Mouse (Mus musculus) neural tube, embryonic 13.5 days (tissue): ENCODE results near the gene Slc23a2. TPM values are rescaled to one million over a fixed set of nuclear protein-coding genes. Genes with fewer than 3 reads are reported as not detected.

Source experiments
- ATAC-seq: fragments of 200-750 bp; cut with Nextera tagmentation; 2 replicates; pipeline ENCODE4 v1.8.0; 2017; ENCODE audit warnings: low read depth, mild to moderate bottlenecking, moderate TSS enrichment, moderate library complexity
- H3K27ac ChIP-seq: fragments of 300-500 bp; sonication (generic); replicated peaks from 2 replicates; pipeline ENCODE4 v1.5.1; 2015; ENCODE audit warnings: moderate library complexity, mild to moderate bottlenecking, inconsistent platforms
- H3K27me3 ChIP-seq: fragments of 300-500 bp; sonication (generic); 2 replicates; pipeline ENCODE4 v1.6.1; 2015; ENCODE audit warnings: mild to moderate bottlenecking, inconsistent platforms
- H3K36me3 ChIP-seq: fragments of 300-500 bp; sonication (generic); 2 replicates; pipeline ENCODE4 v1.6.1; 2015; ENCODE audit warnings: mild to moderate bottlenecking, inconsistent platforms
- H3K4me1 ChIP-seq: fragments of 300-500 bp; sonication (generic); replicated peaks from 2 replicates; pipeline ENCODE4 v1.6.1; 2015; ENCODE audit warnings: inconsistent platforms
- H3K4me2 ChIP-seq: fragments of 300-500 bp; sonication (generic); 2 replicates; pipeline ENCODE4 v1.6.1; 2015; ENCODE audit warnings: inconsistent platforms, mild to moderate bottlenecking, moderate library complexity
- H3K4me3 ChIP-seq: fragments of 300-500 bp; sonication (generic); 2 replicates; pipeline ENCODE4 v1.5.1; 2015; ENCODE audit warnings: mild to moderate bottlenecking, inconsistent platforms
- H3K9ac ChIP-seq: fragments of 300-500 bp; sonication (generic); 2 replicates; pipeline ENCODE4 v1.6.1; 2015; ENCODE audit warnings: moderate library complexity, mild to moderate bottlenecking, inconsistent platforms
- H3K9me3 ChIP-seq: fragments of 300-500 bp; sonication (generic); 2 replicates; pipeline ENCODE4 v1.6.1; 2016; ENCODE audit warnings: inconsistent platforms
- WGBS: fragments of 180-500 bp; shearing (Covaris S2); methylation state at CpG from one replicate; pipeline ENCODE4 v1.1.7; 2015; 5-methylcytosine and 5-hydroxymethylcytosine counted together
- polyA plus RNA-seq: library from polyadenylated mRNA; unstranded; fragments of >200 nt; fragmentation: Nextera tagmentation; extraction: Ambion mirVana; gene quantifications from 2 replicates; pipeline ENCODE4 v1.2.1, GENCODE M21; 2015

Slc23a2 gene
- polyA plus RNA-seq, 1 experiment from 2014 or later: 23.8 TPM

DNA sequence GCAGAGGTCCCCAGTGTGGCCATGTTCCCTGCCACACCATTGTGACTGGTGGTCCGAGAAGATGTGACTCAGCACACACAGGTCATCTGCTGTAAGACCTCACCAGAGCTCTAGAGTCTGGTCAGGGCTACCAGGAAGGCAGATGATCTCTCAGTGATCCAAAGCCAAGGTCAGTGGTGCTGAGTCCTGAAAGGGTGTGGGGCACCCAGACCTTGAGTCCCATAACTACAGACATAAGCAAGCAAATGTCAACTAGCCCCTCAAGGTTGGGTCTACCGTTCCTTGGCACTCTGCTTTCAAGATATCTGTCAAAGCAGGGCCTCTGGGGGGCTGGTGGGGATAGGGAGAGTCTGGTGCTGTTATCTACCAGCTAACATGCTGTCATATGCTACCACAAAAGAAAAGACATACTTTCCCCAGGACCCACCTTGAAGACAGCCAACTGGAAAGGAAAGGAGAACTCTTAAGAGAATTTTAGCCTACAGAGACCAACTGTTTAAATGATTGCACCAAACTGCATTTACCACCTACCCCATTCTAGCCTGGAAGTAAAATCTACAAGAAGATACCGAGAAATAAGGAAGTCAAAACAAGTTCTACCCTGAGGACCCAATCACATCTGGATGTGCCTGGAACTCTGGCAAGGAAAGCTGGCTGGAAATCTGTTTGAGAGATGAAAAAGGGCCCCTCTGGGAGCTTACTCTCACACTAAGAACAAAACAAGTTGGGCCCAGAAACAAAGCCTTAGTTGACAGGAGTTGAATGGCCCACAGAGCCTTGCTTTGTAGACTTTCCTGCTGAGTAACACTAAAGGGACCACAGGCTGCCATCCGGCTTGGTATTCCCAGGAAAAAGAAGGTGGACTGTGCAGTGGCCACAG, 110.1 kb downstream of the Slc23a2 start:
- ATAC-seq: no peak
- H3K4me1 ChIP-seq: peaks cover 17% of the 10 kb centered on the region
- H3K27ac ChIP-seq: peak overlapping the region; percentile 33; the same call in 1 of the 2 replicates
- no peaks in the 10 kb centered on the region for H3K36me3 ChIP-seq
- H3K9ac ChIP-seq: no peak overlapping the region
- H3K4me3 ChIP-seq: no peak overlapping the region
- no peaks in the 10 kb centered on the region for H3K9me3 ChIP-seq
- no peaks in the 10 kb centered on the region for H3K27me3 ChIP-seq
- WGBS: 61% methylated on average over 4 of the region's 4 CpGs
- no peak overlapping the region for H3K4me2 ChIP-seq

DNA sequence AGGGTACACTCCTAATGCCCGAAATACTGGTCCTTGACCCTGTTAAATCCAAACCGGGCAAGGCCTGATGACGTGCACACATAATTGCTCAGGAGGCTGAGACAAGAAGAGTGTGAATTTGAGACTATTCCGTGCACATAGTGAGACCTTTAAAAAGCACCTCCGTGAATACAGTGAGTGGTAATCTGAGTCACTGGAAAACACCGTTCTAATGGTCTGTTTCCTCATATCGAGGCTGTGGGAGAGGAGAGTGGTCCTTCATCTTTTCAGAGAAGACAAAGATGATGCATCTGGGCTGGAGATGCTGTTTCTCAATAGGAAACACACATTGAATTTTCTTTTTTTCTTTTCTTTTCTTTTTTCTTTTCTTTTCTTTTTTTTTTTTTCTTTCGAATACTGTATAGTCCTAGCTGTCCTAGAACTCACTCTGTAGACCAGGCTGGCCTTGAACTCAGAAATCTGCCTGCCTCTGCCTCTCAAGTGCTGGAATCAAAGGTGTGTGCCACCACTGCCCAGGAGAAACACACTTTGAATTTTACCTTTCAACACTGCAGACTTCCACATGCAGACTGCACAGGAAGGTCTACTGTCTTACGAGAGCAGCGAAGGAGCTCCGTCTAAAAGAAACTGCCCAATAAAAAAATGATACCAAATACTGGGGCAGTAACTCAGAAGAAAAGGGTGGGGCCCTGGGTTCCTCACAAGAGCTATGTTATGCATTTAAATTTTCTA, 113.4 kb downstream of the Slc23a2 start:
- Histone ChIP-seq H3K9ac (peak overlapping the region; percentile 85), H3K4me1 (peaks cover 45% of the 10 kb centered on the region), H3K9me3 (no peaks in the 10 kb centered on the region), H3K27ac (peak overlapping the region; percentile 95), H3K4me2 (peak overlapping the region; percentile 91), H3K27me3 (no peaks in the 10 kb centered on the region), H3K4me3 (no peak overlapping the region), H3K36me3 (no peaks in the 10 kb centered on the region)
- ATAC-seq: no peak
- 67% methylated on average over 11 of the region's 11 CpGs for WGBS

DNA sequence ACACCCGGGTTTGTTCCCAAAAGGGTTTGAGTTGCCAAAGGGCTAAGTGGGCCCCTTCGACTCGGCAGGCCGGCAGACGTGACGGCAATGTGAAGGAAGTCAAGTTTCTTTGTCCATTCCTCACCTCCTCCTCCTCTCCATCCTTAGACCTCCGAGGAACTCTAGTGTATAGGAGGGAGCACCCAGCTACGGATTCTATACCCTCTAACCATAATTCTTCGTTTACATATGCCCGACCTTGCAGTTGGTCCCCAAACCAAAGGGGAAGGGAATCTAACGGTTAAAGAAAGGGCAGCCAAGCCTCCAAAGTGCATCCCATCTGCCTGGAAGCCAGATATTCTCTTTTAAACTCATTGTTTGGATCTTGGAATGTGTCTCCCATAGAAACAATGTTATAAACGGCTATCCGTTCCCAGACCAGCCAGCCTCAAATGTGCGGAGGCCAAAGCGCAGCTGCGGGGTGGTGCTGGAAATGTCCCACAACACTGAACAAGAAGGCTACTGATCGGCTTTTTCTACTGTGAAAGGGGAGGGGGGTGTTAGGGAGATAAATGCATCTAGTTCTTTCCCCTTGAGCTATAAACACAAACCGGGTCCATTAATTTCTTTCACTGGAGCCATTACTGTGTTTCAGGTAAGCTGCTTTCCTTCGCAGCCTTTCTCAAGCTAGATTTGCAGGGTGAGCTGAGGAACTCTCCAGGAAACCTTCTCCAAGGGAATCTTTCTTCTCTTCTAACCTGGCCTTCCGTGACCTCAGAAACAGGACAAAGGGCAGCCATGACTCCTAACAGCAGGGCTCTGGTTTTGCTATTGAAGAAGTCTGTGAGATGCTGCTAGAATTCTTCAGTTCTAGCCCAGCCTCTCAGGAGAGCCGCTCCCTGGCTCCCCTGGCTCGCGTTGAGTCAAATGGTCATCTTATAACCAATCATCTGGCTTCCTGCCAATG, 114.2 kb downstream of the Slc23a2 start:
- ATAC-seq: peak; percentile 34
- no peaks in the 10 kb centered on the region for H3K27me3 ChIP-seq
- H3K4me1 ChIP-seq: peaks cover 48% of the 10 kb centered on the region
- H3K9ac ChIP-seq: peak overlapping the region; percentile 85
- peak overlapping the region; percentile 95 for H3K27ac ChIP-seq
- H3K4me3 ChIP-seq: peak overlapping the region; percentile 71
- WGBS: 3% methylated on average over 23 of the region's 23 CpGs
- peak overlapping the region; percentile 91 for H3K4me2 ChIP-seq
- H3K36me3 ChIP-seq: no peaks in the 10 kb centered on the region
- no peaks in the 10 kb centered on the region for H3K9me3 ChIP-seq

- Histone ChIP-seq H3K27me3 (no peaks in the 10 kb centered on the region), H3K4me3 (peak within 1 kb of the TSS; percentile 71), H3K9ac (peak within 1 kb of the TSS; percentile 85), H3K9me3 (no peaks in the 10 kb centered on the region), H3K36me3 (no peaks in the 10 kb centered on the region), H3K27ac (peak within 1 kb of the TSS; percentile 95), H3K4me1 (peaks cover 55% of the 10 kb centered on the region), H3K4me2 (peak within 1 kb of the TSS; percentile 91)
- ATAC-seq: peak; percentile 93
- whole genome bisulfite sequencing: under 1% methylated on average over 41 of the region's 48 CpGs
Observed at GRCm38 (mm10) chr2:132029646-132030417, 115.1 kb downstream of the Slc23a2 start, which contains the start of gene Rassf2. Rassf2 (minus strand) TSS chr2:132030258.

DNA sequence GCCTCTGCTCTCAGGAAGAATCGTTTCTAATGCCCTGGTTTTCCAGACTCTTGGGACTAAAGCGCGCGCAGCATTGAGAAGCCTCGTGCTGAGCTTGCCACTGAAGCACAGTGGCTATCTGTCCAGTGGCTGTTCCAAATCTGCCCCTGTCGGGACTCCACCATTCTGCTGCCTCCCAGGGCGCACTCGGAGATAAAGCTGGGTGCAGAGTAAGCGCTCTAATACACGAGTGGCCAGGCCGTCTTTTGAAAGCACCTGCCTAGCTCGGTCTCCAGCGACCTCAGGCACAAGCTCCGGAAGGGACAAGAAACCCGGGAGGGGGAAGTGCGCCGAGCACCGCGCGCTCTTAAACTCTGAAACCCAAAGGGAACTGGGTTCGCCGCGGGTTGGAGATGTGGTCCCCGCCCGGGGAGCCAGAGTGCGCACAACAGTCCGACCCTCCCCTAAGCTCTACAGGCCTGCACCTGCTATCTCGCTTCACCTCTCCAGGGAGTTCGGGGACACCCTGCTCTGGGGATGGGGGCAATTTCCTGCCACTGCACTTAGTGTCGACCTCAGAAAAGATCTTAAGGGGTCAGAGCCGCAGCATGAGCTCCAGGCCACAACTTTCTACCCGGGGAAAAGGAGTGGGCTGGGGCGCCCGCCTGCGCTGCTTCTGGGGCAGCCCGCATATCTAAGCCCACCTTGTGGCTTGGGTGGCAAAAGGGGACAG, 115.9 kb downstream of the Slc23a2 start:
- peaks cover 57% of the 10 kb centered on the region for H3K4me1 ChIP-seq

GRCm38 (mm10) chr2:132028107-132028506, 116.8 kb downstream of the Slc23a2 start:
- Histone ChIP-seq H3K27me3 (no peaks in the 10 kb centered on the region), H3K9me3 (no peaks in the 10 kb centered on the region), H3K4me3 (peak overlapping the region; percentile 71), H3K27ac (peak overlapping the region; percentile 95), H3K4me1 (peaks cover 57% of the 10 kb centered on the region), H3K4me2 (peak overlapping the region; percentile 91), H3K36me3 (no peaks in the 10 kb centered on the region), H3K9ac (peak overlapping the region; percentile 85)
- 38% methylated on average over 5 of the region's 5 CpGs for WGBS
- ATAC-seq: no peak

More for the DNA sequence above, 115.9 kb downstream of the Slc23a2 start:
- Histone ChIP-seq H3K4me2 (peak overlapping the region; percentile 91), H3K36me3 (no peaks in the 10 kb centered on the region), H3K9ac (peak overlapping the region; percentile 85), H3K4me3 (peak overlapping the region; percentile 71), H3K9me3 (no peaks in the 10 kb centered on the region), H3K27me3 (no peaks in the 10 kb centered on the region), H3K27ac (peak overlapping the region; percentile 95)
- peak; percentile 47 for ATAC-seq
- 0% methylated on average over 36 of the region's 36 CpGs for WGBS

- no peaks in the 10 kb centered on the region for H3K36me3 ChIP-seq
- no peak overlapping the region for H3K4me3 ChIP-seq
- H3K9ac ChIP-seq: no peak overlapping the region
- H3K27ac ChIP-seq: no peak overlapping the region
- no peak for ATAC-seq
- no peaks in the 10 kb centered on the region for H3K9me3 ChIP-seq
- peak overlapping the region; percentile 91 for H3K4me2 ChIP-seq
- peaks cover 60% of the 10 kb centered on the region for H3K4me1 ChIP-seq
- H3K27me3 ChIP-seq: no peaks in the 10 kb centered on the region
- WGBS: 57% methylated on average over 5 of the region's 5 CpGs
Observed at GRCm38 (mm10) chr2:132027366-132027765, 117.5 kb downstream of the Slc23a2 start.

- 92% methylated on average over 4 of the region's 4 CpGs for WGBS
- H3K4me3 ChIP-seq: no peak overlapping the region
- no peak overlapping the region for H3K9ac ChIP-seq
- no peak overlapping the region for H3K27ac ChIP-seq
- H3K4me2 ChIP-seq: no peak overlapping the region
- H3K4me1 ChIP-seq: peaks cover 59% of the 10 kb centered on the region
- no peaks in the 10 kb centered on the region for H3K9me3 ChIP-seq
- ATAC-seq: no peak
- H3K27me3 ChIP-seq: no peaks in the 10 kb centered on the region
- no peaks in the 10 kb centered on the region for H3K36me3 ChIP-seq
Observed at GRCm38 (mm10) chr2:132024028-132024427, 120.9 kb downstream of the Slc23a2 start.

DNA sequence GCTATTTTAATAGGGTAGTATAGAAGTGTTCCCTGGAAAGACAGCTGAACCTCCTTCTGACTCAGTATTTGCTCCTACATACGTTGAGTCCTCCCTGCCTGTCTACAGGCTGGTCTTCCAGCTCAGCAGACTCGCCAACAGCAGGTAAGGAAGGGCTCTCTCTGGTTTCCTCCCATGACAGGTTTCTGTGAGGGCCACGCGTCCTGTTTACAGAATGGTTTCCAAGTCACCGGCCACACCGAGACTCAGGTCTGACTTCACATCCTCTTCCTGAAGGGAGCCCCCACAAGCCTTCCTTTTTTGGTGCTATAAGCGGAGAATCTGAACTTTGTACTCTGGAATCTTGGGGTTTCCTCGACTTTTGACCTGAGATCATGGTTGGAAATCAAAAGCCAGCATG, 122.3 kb downstream of the Slc23a2 start:
- no peaks in the 10 kb centered on the region for H3K9me3 ChIP-seq
- H3K4me1 ChIP-seq: peaks cover 49% of the 10 kb centered on the region
- no peak for ATAC-seq
- H3K4me2 ChIP-seq: no peak overlapping the region
- H3K27me3 ChIP-seq: no peaks in the 10 kb centered on the region
- H3K27ac ChIP-seq: no peak overlapping the region
- 91% methylated on average over 8 of the region's 8 CpGs for WGBS
- H3K36me3 ChIP-seq: no peaks in the 10 kb centered on the region
- H3K4me3 ChIP-seq: no peak overlapping the region
- no peak overlapping the region for H3K9ac ChIP-seq

DNA sequence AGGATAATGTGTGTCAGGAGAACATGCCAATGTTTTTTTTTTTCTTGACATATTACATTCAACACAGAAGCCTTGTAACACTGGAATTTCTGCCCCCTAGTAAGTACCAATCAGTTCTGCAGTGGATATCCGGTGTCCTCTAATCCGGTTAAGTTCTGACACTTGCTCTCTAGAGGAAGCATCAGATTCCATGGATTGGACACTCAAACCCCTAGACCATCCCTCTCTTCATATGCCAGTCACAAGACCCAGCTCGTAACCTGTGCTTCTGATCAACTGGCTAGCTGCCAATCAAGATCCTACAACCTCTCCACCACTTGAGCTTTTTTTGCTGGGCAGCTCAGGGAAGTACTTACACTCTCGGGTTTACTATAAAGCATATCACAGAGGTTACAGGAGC, 123.3 kb downstream of the Slc23a2 start:
- no peak for ATAC-seq
- Histone ChIP-seq H3K4me2 (no peak overlapping the region), H3K4me1 (peaks cover 39% of the 10 kb centered on the region), H3K36me3 (no peaks in the 10 kb centered on the region), H3K9me3 (no peaks in the 10 kb centered on the region), H3K4me3 (no peak overlapping the region), H3K27me3 (no peaks in the 10 kb centered on the region), H3K9ac (no peak overlapping the region), H3K27ac (peak overlapping the region; percentile 38; the same call in 1 of the 2 replicates)
- 87% methylated on average over 4 of the region's 4 CpGs for whole genome bisulfite sequencing
